Mouse (Mus musculus): ENCODE measurements at regions not wholly inside any gene's neighbourhood (a gene's known extent, or its start where the extent isn't known, plus 50 kb on each side); places are given as distances from the start of the nearest gene placed in this dataset.

DNA sequence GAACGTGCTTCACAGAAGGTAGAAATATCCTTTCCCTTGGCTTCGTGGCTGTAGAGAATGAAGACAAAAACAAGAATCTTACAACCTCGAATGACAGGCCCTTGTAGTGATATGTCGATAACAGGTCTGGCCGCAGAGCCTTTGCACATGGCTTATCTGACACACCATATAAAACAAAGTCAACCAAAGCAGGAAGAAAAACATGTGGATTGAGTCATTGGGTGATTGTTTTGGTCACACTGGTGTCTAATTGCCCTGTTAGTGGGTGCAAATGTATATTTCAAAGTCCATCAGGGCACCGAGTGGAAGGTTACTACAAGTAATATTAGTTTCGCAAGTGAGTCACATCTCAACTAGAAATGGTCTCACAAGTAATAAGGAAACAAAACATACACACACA lies 569.9 kb upstream of the Itga1 start:
- DNase-seq = no peak

- no peak for DNase-seq
Measured at GRCm38 (mm10) chr13:115669516-115669915, 567.8 kb upstream of the Itga1 start.

- no peak for DNase-seq
Measured at GRCm38 (mm10) chr13:115655134-115655533, 553.4 kb upstream of the Itga1 start.

DNA sequence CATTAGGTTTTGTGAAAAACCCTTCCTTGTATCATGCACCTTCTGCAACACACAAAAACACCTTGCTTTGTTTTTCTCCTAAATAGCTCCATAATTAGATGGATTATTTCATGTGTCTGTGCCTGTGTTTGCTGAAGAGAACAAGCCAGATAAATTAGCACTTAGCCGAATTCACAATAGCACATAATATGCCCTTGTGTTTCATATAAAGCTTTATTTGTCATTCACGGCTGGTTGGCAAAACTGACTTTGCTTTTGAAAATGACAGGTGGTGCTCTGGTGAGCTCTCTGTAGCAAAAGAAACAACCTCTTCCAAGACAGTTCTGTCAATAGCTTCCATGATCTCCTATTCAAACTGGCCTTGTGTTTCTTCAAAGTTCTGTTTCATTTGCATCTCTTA lies 551.2 kb upstream of the Itga1 start:
- DNase-seq = no peak

- no peak for DNase-seq
Measured at GRCm38 (mm10) chr13:115652352-115652751, 550.6 kb upstream of the Itga1 start.

DNA sequence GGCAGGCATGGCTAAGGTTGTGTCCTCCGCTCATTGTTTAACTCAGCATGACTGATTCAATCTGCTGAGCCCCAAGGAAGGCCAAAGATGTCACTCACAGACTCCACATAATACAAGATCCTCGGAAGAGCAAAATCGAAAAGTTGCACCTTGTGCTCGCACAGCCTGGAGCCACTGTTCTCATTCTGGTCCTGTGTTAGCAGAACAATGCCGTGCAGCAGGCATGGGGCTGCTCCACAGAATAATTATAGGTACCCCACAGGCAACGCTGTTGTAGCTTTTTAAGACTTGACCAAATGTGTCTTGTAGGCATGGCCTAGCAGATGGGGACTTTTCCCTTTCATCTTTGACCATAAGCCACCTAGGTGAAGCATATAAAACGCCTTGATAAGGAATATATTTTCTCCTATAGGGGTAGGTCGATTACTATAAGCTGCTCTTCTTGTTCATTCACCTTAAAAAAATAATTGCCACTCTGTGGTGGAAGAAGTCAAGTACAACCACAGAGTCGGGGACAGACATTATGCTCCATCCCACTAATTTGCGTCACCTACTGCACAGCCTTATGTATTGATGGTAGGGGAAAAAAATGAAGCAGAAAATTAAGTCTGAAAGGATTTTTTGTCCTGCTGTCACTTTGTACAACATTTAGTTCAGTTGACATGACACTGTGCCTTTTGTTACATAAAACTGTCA lies 529.8 kb upstream of the Itga1 start:
- no peak for DNase-seq

GRCm38 (mm10) chr13:115630603-115631002 lies 528.8 kb upstream of the Itga1 start:
- no peak for DNase-seq

GRCm38 (mm10) chr13:115613174-115613573 lies 511.4 kb upstream of the Itga1 start:
- no peak for DNase-seq

- DNase-seq = no peak
Measured at GRCm38 (mm10) chr13:115606441-115606840, 504.7 kb upstream of the Itga1 start.

GRCm38 (mm10) chr13:115595126-115595671 lies 493.4 kb upstream of the Itga1 start:
- no peak for DNase-seq

- DNase-seq = no peak
Measured at GRCm38 (mm10) chr13:115575967-115576366, 474.2 kb upstream of the Itga1 start.

- no peak for DNase-seq
Measured at GRCm38 (mm10) chr13:115575052-115575891, 473.5 kb upstream of the Itga1 start.

GRCm38 (mm10) chr13:115541167-115541566 lies 439.4 kb upstream of the Itga1 start:
- DNase-seq = no peak

DNA sequence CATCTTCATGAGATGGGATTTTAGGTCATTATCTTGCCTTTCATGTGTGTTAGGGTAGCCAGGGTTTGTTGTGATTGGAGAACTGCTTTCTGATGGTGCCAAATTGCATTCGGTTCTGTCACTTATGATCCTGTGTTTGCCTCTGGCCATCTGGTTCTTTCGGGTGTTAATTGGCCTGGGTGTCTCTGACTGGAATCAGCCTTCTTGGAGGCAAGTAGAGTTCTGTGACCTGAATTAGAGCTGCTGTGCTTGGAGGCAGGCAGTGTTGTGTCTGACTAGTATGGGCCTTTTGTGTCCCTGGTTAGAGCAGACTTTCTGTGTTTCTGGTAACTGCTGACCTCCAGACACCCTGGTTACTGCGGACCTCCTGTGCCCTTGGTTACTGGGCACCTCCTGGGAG lies 434.1 kb upstream of the Itga1 start:
- no peak for DNase-seq

- DNase-seq = no peak
Measured at GRCm38 (mm10) chr13:115513914-115514313, 412.1 kb upstream of the Itga1 start.

GRCm38 (mm10) chr13:115512214-115512613 lies 410.4 kb upstream of the Itga1 start:
- no peak for DNase-seq

GRCm38 (mm10) chr13:115508646-115509045 lies 406.9 kb upstream of the Itga1 start:
- DNase-seq = no peak

DNA sequence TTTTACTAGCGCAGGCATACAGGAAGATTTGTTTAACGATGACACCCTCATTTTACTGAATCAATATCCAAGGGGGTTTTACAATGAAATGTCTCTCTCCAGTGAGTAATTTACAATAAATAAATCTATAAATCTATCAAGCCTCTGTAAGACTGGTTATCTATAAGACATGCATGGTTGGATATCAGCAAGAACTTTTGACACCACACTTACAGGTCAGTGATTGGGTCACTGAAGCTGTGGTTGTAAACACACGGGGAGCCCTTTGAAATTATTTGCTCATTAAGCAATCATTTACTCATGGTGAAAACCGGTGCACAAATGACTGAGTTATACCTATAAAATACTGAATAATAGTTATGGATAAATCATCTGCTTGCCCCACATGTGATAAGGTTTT lies 392.6 kb upstream of the Itga1 start:
- DNase-seq = no peak

DNA sequence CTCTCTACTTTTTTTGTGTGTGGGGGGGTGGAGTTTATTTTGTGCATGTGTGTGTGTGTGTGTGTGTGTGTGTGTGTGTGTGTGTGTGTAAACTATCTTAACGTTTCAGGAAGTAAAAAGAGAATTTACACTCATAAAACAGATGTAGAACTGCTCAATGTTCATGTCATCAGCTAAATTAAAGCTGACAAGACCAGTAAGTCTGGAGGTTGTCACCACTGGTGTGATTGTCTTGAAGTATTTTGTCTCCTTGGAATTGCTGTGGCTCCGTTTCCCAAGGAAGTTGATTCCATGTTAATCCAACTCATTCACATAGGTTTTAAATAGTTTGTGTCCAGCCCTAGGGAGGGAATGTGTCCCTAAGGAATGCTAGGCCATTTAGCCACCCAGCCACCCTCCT lies 374.1 kb upstream of the Itga1 start:
- DNase-seq = no peak

DNA sequence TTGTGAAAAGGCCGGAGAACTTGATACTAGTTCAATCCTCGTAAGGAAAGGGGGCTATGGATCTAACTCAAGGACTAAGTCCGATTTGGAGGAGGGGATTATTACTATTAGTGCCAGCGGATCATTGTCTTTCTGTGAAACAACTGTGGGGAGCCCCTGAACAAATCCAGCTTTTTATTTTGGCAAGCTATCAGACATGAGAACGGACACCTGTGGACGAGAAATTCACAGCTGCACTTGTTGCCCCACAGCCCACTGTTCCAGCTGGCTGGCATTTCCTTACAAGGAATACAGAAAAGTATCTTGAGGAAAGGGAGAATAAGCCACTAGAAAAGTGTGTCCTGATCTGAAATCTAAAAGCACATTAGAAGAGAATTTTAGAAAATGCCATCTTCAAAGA lies 363.9 kb upstream of the Itga1 start:
- DNase-seq = no peak

DNA sequence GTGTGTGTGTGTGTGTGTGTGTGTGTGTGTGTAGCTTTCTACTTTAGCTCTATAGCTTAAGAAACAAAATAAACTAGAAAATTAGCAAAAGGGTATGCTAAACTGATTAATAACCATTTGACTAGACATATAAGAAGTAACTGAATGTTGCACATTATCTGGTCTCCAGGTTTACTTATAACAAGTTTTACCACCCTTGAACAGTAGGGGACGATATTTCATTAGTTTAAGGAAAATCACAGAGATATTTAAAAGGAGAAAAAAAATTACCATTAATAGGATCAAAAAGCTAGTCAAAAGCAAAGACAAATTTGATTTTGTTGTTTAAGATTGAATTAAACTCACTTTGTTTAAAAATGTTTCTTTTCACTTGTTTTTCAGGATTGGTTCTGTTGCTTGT lies 349.5 kb upstream of the Itga1 start:
- DNase-seq = no peak

DNA sequence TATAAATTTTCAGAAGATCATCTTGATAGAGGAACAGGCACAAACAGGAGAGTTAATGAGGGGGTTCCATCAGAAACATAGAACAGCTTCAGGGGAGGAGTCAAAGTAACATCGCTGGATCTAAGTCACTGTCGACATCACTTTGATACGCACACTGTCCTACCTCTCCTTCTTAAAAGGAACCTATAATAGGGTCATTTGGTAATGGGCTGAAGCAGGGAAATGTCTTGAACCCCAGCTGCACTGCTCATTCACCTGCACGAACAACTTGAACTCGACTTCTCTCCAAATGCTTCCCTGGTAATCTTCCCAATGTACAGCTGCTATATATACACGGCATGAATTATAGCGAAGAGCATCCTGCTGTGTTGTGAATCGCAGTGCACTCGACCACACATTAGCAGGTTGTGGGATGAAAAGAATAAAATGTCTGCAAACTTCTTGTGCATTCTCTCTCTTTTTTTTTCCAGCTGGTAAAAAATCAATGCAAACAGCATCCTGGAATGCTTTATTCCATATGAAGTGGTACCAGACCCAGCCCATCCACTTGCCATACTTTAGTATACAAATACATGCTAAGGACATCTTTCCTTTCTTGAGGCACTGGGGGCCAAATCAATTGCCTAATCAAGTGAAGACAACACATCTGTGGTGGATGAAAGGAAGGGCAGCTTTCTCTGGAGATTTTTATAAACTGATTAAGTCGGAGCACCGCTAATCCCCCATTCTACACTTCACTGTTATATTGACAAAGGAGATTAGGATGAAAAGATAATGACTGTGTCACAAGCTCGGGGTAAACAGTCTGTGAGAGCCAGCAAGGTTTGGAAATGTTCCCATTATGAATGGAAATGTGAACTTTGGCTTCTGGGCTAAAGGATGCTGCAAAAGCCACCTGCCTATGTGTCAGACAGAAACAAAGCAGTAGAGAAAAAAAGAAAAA lies 325.6 kb upstream of the Itga1 start:
- no peak for DNase-seq
